Comparison of ENCODE assay signal across 29 mouse cellular contexts in genomic region chr6:142289413-142290118, GRCm38 (mm10). TPM values are rescaled to one million over a fixed set of nuclear protein-coding genes. Genes with fewer than 3 reads are reported as not detected.
DNase-seq lines count a peak whose midpoint lies in the region; ATAC-seq and TF ChIP-seq lines count a peak whose summit lies in the region.
"Had no signal": no experiment of that assay in that cellular context is flagged by ENCODE, and none has a peak within 500 bp of the region (broad histone marks: within the 10 kb centered on the region; RNA-seq: fewer than 3 reads in every experiment).

No protein-coding gene starts in this region.

- WGBS in kidney, postnatal 0 days: 55% methylated on average over 12 of the region's 12 CpGs
- 74% methylated on average over 12 of the region's 12 CpGs for WGBS in heart, embryonic 12.5 days
- WGBS in hindbrain, embryonic 13.5 days: 60% methylated on average over 12 of the region's 12 CpGs

- no peak overlapping the region for H3K4me2 ChIP-seq in kidney, postnatal 0 days (ENCODE audit: low read length)
- H3K4me2 ChIP-seq in heart, embryonic 12.5 days: no peak overlapping the region
- H3K4me2 ChIP-seq in hindbrain, embryonic 13.5 days: no peak overlapping the region
- H3K4me2 ChIP-seq: embryonic facial prominence, embryonic 13.5 days; hindbrain, embryonic 15.5 days; limb, embryonic 13.5 days; liver, embryonic 13.5 days; lung, embryonic 15.5 days; midbrain, embryonic 11.5 days; neural tube, embryonic 13.5 days had no signal

- no peak overlapping the region for H3K27ac ChIP-seq in kidney, postnatal 0 days
- no peak overlapping the region for H3K27ac ChIP-seq in heart, embryonic 12.5 days (ENCODE audit: poor library complexity, severe bottlenecking)
- H3K27ac ChIP-seq in hindbrain, embryonic 13.5 days: no peak overlapping the region
- H3K27ac ChIP-seq: embryonic facial prominence, embryonic 13.5 days; hindbrain, embryonic 15.5 days; limb, embryonic 13.5 days; liver, embryonic 13.5 days; lung, embryonic 15.5 days; neural tube, embryonic 13.5 days had no signal

- H3K4me3 ChIP-seq in kidney, postnatal 0 days (replicated peaks; ENCODE audit: low read depth, low read length): no peak overlapping the region
- no peak overlapping the region for H3K4me3 ChIP-seq in heart, embryonic 12.5 days
- no peak overlapping the region for H3K4me3 ChIP-seq in hindbrain, embryonic 13.5 days
- H3K4me3 ChIP-seq: embryonic facial prominence, embryonic 13.5 days; hindbrain, embryonic 15.5 days; limb, embryonic 13.5 days; liver, embryonic 13.5 days; lung, embryonic 15.5 days; neural tube, embryonic 13.5 days had no signal

- H3K4me1 ChIP-seq in kidney, postnatal 0 days (replicated peaks; ENCODE audit: insufficient read depth, low read length): no peaks in the 10 kb centered on the region
- H3K4me1 ChIP-seq in heart, embryonic 12.5 days (replicated peaks): no peaks in the 10 kb centered on the region
- H3K4me1 ChIP-seq in hindbrain, embryonic 13.5 days (replicated peaks): no peaks in the 10 kb centered on the region
- H3K4me1 ChIP-seq: embryonic facial prominence, embryonic 13.5 days; hindbrain, embryonic 15.5 days; limb, embryonic 13.5 days; liver, embryonic 13.5 days; lung, embryonic 15.5 days; neural tube, embryonic 13.5 days had no signal

- H3K9me3 ChIP-seq in kidney, postnatal 0 days (replicated peaks; ENCODE audit: low read length): no peaks in the 10 kb centered on the region
- H3K9me3 ChIP-seq in heart, embryonic 12.5 days (replicated peaks): no peaks in the 10 kb centered on the region
- no peaks in the 10 kb centered on the region for H3K9me3 ChIP-seq in hindbrain, embryonic 13.5 days
- H3K9me3 ChIP-seq: embryonic facial prominence, embryonic 13.5 days; hindbrain, embryonic 15.5 days; limb, embryonic 13.5 days; liver, embryonic 13.5 days; lung, embryonic 15.5 days; neural tube, embryonic 13.5 days had no signal

- no peak for DNase-seq in kidney, postnatal 0 days (ENCODE audit: low spot score)
- DNase-seq in kidney, adult 11 months: no peak
- peak; percentile 58 for DNase-seq in NIH3T3 (ENCODE audit: low read depth)
- peak; percentile 69 for DNase-seq in retina, embryonic 14.5 days (ENCODE audit: low spot score)
- no peak for DNase-seq in gastrocnemius, postnatal 4 days (ENCODE audit: low spot score in 2 of 2)
- DNase-seq: adrenal gland, postnatal 14 days; cerebellum, adult 11 months; cerebellum, postnatal 14 days; heart, postnatal 36 days; kidney, adult 18-20 months; kidney, postnatal 4 days; liver, embryonic 13.5 days; right cerebral cortex, postnatal 14 days; thymus, postnatal 14 days had no signal

- TF ChIP-seq CTCF in kidney, postnatal 0 days (IDR thresholded peaks at IDR 0.05; ENCODE audit: low read depth): no peak

- no peak overlapping the region for H3K9ac ChIP-seq in kidney, postnatal 0 days (ENCODE audit: low read depth, low read length)
- no peak overlapping the region for H3K9ac ChIP-seq in heart, embryonic 12.5 days
- no peak overlapping the region for H3K9ac ChIP-seq in hindbrain, embryonic 13.5 days
- H3K9ac ChIP-seq: embryonic facial prominence, embryonic 13.5 days; hindbrain, embryonic 15.5 days; limb, embryonic 13.5 days; liver, embryonic 13.5 days; lung, embryonic 15.5 days; neural tube, embryonic 13.5 days had no signal

- no peaks in the 10 kb centered on the region for H3K27me3 ChIP-seq in kidney, postnatal 0 days (ENCODE audit: insufficient read depth, low read length)
- H3K27me3 ChIP-seq in heart, embryonic 12.5 days (replicated peaks): no peaks in the 10 kb centered on the region
- H3K27me3 ChIP-seq in hindbrain, embryonic 13.5 days: no peaks in the 10 kb centered on the region
- H3K27me3 ChIP-seq: embryonic facial prominence, embryonic 13.5 days; hindbrain, embryonic 15.5 days; limb, embryonic 13.5 days; liver, embryonic 13.5 days; lung, embryonic 15.5 days; neural tube, embryonic 13.5 days had no signal

- 0 out of 2 replicates have a peak, but pooled peaks have one; percentile 21 for ATAC-seq in kidney, postnatal 0 days (replicated peaks; ENCODE audit: low FRiP score, low read depth)
- no peak for ATAC-seq in heart, embryonic 12.5 days (ENCODE audit: insufficient number of reproducible peaks, low FRiP score)
- no peak for ATAC-seq in hindbrain, embryonic 13.5 days (ENCODE audit: low FRiP score)
- ATAC-seq: forebrain, embryonic 16.5 days had no signal

- no peaks in the 10 kb centered on the region for H3K36me3 ChIP-seq in kidney, postnatal 0 days (ENCODE audit: insufficient read depth, low read length)
- H3K36me3 ChIP-seq in heart, embryonic 12.5 days: no peaks in the 10 kb centered on the region
- H3K36me3 ChIP-seq in hindbrain, embryonic 13.5 days: no peaks in the 10 kb centered on the region
- H3K36me3 ChIP-seq: embryonic facial prominence, embryonic 13.5 days; hindbrain, embryonic 15.5 days; limb, embryonic 13.5 days; liver, embryonic 13.5 days; lung, embryonic 15.5 days; neural tube, embryonic 13.5 days had no signal

RNA-seq across cellular contexts. Expression of gene Iapp, which starts 8.7 kb away (rescaled TPM):
- 0.33 and 0.51 TPM in 2 replicates for polyA plus RNA-seq in kidney, postnatal 0 days (2015; fragmentation: Nextera tagmentation; extraction: Ambion mirVana)
- total RNA-seq in gastrocnemius, postnatal 4 days (2021): not detected
- not detected in 2 replicates for polyA plus RNA-seq in heart, embryonic 12.5 days (2016; fragmentation: Nextera tagmentation; extraction: Ambion mirVana)
- 0.48 and 0.81 TPM in 2 replicates for polyA plus RNA-seq in hindbrain, embryonic 13.5 days (2015; fragmentation: Nextera tagmentation; extraction: Ambion mirVana)
- total RNA-seq: adrenal gland, postnatal 14 days; heart, postnatal 36 days; layer of hippocampus, postnatal 10 days; left cerebral cortex, adult 8-10 months had no signal
- polyA plus RNA-seq: C2C12; embryonic facial prominence, embryonic 13.5 days; forebrain, embryonic 16.5 days; heart, embryonic 14.5 days; hindbrain, embryonic 15.5 days; limb, embryonic 13.5 days; liver, embryonic 13.5 days; neural tube, embryonic 13.5 days; testis, adult 2 months had no signal

RNA-seq across cellular contexts. Expression of gene Slco1a5, which starts 33.2 kb away (rescaled TPM):
- 0.09 and 0.10 TPM in 2 replicates for polyA plus RNA-seq in kidney, postnatal 0 days (2015; fragmentation: Nextera tagmentation; extraction: Ambion mirVana)
- not detected for total RNA-seq in gastrocnemius, postnatal 4 days (2021)
- polyA plus RNA-seq in heart, embryonic 12.5 days (2016; fragmentation: Nextera tagmentation; extraction: Ambion mirVana): not detected in 2 replicates
- polyA plus RNA-seq in hindbrain, embryonic 13.5 days (2015; fragmentation: Nextera tagmentation; extraction: Ambion mirVana): 0.34 and 0.36 TPM in 2 replicates
- total RNA-seq: adrenal gland, postnatal 14 days; heart, postnatal 36 days; left cerebral cortex, adult 8-10 months had no signal
- polyA plus RNA-seq: embryonic facial prominence, embryonic 13.5 days; heart, embryonic 14.5 days; limb, embryonic 13.5 days; liver, embryonic 13.5 days; neural tube, embryonic 13.5 days; spleen, adult 2 months had no signal

RNA-seq across cellular contexts. Expression of gene Pyroxd1, which starts 55.9 kb away (rescaled TPM):
- polyA plus RNA-seq in kidney, postnatal 0 days (2015; fragmentation: Nextera tagmentation; extraction: Ambion mirVana): 21.1 and 24.1 TPM in 2 replicates
- 10 to 100 TPM in 1 of 2 experiments, 1 to 10 TPM in 1; 9.4 to 10.9 TPM for total RNA-seq in gastrocnemius, postnatal 4 days (2021)
- polyA plus RNA-seq in heart, embryonic 12.5 days (2016; fragmentation: Nextera tagmentation; extraction: Ambion mirVana): 14.7 and 15.7 TPM in 2 replicates
- polyA plus RNA-seq in hindbrain, embryonic 13.5 days (2015; fragmentation: Nextera tagmentation; extraction: Ambion mirVana): 23.9 and 25.8 TPM in 2 replicates

Comparison
In these comparisons a context has a peak if more than half of its experiments do, and no peak if none do; other contexts are left out.
1. DNase-seq: peak in NIH3T3 (single experiment) and retina, embryonic 14.5 days (single experiment); none in kidney, postnatal 0 days (single experiment), kidney, adult 11 months (single experiment) and gastrocnemius, postnatal 4 days (0 of 2).